Mouse (Mus musculus): ENCODE data around the gene Zfp687.

Gene Zfp687

DNA sequence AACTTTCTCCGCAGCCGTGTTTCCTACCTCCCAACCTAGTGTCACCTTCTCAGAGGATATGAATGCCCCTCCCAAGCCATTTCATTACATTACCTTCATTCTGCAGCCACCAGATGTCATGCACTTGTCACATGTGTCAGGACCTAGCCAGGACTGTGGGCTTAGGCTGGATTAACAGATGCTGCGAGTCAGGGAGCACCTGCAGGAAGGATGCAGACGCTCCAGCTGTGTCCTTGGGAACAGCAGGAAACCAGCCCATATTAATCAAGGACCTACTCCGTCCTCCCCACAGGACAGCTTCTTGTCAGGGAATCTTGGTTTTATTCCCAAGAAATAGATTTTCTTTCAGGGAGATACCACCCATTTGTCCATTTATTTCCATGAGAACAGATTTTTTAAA is 54.9 kb downstream of the Zfp687 start:
- no peak for DNase-seq (ENCODE audit: low read depth, low spot score)

DNA sequence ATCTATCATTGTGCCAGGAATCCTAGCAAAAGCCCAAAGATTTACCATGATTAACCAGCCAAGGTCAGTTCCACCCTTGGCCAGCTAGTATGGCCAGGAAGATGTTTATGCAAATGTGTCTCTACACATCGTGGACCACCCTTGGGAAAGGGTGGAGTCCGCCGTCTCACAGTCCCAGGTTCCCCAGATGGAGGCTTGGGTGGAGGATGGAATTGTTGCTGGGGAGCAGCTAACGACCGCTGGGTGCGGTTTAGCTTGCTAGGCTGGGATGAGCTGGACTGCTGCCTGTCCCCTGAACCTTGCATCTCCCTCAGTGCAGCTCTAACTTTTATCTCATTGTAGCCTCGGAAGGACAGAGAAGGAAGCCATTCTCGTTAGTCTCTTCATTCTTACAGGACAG is 55.4 kb downstream of the Zfp687 start:
- no peak for DNase-seq (ENCODE audit: low read depth, low spot score)

DNA sequence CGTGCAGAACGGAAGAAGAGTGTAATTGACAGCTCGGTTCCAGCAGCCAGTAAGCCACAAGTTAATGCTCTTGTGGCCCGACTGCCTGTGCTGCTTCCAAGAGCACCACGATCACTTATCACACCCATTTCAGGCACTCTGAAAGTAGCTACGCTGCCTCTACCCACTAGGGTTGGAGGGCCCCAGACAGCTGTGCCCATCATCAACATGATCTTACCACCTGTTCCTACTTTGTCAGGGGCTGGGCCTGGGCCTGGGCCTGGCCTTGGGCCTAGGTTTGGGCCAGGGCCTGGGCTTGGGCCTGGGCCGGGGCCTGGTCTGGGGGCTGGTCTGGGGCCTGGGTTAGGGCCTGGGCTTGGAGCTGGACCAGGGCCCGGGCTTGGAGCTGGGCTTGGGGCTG is 57.0 kb downstream of the Zfp687 start:
- no peak for DNase-seq (ENCODE audit: low read depth, low spot score)

Data from c-Kit-negative CD71-positive TER-119-positive erythroid progenitor cells, embryonic 14.5 days (primary cell).